Mouse (Mus musculus): ENCODE data around the gene Ccdc167. TPM values are rescaled to one million over a fixed set of nuclear protein-coding genes. Genes with fewer than 3 reads are reported as not detected.

Ccdc167 gene
- 10 to 100 TPM in 1 of 2 experiments, 1 to 10 TPM in 1; 8.6 to 11.4 TPM for total RNA-seq (2021)
- long read RNA-seq, experiment 1, transcript Ccdc167-202 (4 exons, 1,397 nt) = major isoform, 15 of 17 reads
- long read RNA-seq, experiment 1, partial matches to known transcripts = 0 of 17 reads
- long read RNA-seq, experiment 1, other reads (novel, unspliced or antisense) = 2 of 17 reads
- long read RNA-seq, experiment 2, full-length matches to known transcripts = 5 of 7 reads
- long read RNA-seq, experiment 2, partial matches to known transcripts = 0 of 7 reads
- long read RNA-seq, experiment 2, other reads (novel, unspliced or antisense) = 2 of 7 reads

GRCm38 (mm10) chr17:29716732-29717445, at the start of gene Ccdc167:
TSS of gene Ccdc167 (minus strand) at chr17:29717044.
- peak; percentile 94 to 96 for DNase-seq

- no peak for DNase-seq
These were observed 48.5 kb upstream of the Ccdc167 start for GRCm38 (mm10) chr17:29765380-29765779.

- peak; percentile 28 to 44 for DNase-seq
These were observed 45.7 kb upstream of the Ccdc167 start for GRCm38 (mm10) chr17:29762551-29762950.

- DNase-seq = no peak
These were observed 45.1 kb upstream of the Ccdc167 start for GRCm38 (mm10) chr17:29761938-29762337.

- peak; percentile 20 to 35 for DNase-seq
These were observed 43.8 kb upstream of the Ccdc167 start for GRCm38 (mm10) chr17:29760404-29761375.

GRCm38 (mm10) chr17:29759963-29760362, 43.1 kb upstream of the Ccdc167 start:
- peak; percentile 16 to 21 for DNase-seq

- peak; percentile 58 to 60 for DNase-seq
These were observed 39.5 kb upstream of the Ccdc167 start for GRCm38 (mm10) chr17:29756381-29756780.

- peak in 1 of 2 experiments; percentile 17 for DNase-seq
These were observed 37.7 kb upstream of the Ccdc167 start for GRCm38 (mm10) chr17:29754510-29754909.

- DNase-seq = no peak
These were observed 30.6 kb upstream of the Ccdc167 start for GRCm38 (mm10) chr17:29747466-29747865.

GRCm38 (mm10) chr17:29737849-29738804, 21.3 kb upstream of the Ccdc167 start:
- peak; percentile 45 to 51 for DNase-seq

GRCm38 (mm10) chr17:29736448-29737014, 19.7 kb upstream of the Ccdc167 start:
- DNase-seq = no peak

- no peak for DNase-seq
These were observed 15.7 kb upstream of the Ccdc167 start for GRCm38 (mm10) chr17:29732522-29732921.

- DNase-seq = no peak
These were observed 15.1 kb upstream of the Ccdc167 start for GRCm38 (mm10) chr17:29731953-29732325.

- DNase-seq = peak; percentile 59 to 61
These were observed 14.6 kb upstream of the Ccdc167 start for GRCm38 (mm10) chr17:29731266-29731952.

- peak; percentile 87 for DNase-seq
These were observed 13.8 kb upstream of the Ccdc167 start for GRCm38 (mm10) chr17:29730510-29731265.

GRCm38 (mm10) chr17:29728082-29728481, 11.2 kb upstream of the Ccdc167 start:
- no peak for DNase-seq

- no peak for DNase-seq
These were observed 8.3 kb upstream of the Ccdc167 start for GRCm38 (mm10) chr17:29725027-29725620.

GRCm38 (mm10) chr17:29724610-29725009, 7.8 kb upstream of the Ccdc167 start:
- no peak for DNase-seq

Data from adrenal gland, postnatal 36 days (tissue).